Mouse (Mus musculus): ENCODE results near the gene Cat.

Cat gene

DNA sequence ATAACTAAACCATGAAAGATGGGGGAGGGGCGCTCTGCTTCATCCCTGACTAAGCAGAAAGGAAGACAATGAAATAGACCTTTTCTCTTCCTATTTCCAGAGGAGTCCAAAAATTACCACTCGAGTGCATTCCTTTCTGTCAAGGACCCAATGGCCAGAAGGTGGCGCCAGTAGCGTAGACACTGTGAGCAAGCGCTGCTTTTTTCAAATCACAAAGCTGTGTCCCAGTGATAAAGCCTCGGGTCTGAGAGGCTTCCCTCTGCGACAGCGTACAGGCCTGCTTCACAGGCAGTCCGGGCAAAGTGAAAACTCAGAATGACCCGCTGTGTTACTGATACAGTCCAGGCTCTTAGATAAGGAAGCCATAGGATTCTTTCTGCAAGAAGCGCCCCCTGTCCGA is 45.2 kb downstream of the Cat start:
- DNase-seq (ENCODE audit: extremely low spot score, low read depth, low spot score): peak; percentile 61

DNA sequence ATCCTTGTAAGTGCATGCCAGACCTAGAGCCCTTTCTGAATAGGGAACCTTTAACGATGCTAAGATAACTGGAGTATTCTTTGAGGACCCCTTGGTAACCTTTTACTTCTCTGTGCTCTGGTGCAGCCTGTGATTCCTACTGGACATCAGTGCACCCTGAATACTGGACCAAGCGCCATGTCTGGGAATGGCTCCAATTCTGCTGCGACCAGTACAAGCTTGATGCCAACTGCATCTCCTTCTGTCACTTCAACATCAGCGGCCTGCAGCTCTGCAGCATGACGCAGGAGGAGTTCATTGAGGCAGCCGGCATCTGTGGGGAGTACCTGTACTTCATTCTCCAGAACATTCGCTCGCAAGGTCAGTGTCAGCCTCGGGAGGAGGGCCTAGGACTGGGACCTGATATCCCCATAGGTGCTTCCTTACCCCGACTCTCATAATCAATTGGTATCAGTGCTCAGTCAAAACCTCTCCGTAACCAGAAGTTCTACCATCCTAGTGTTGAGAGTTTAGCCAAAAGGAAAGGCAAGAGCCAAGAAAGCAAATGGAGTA is 45.8 kb downstream of the Cat start:
- DNase-seq (ENCODE audit: extremely low spot score, low read depth, low spot score): no peak

DNA sequence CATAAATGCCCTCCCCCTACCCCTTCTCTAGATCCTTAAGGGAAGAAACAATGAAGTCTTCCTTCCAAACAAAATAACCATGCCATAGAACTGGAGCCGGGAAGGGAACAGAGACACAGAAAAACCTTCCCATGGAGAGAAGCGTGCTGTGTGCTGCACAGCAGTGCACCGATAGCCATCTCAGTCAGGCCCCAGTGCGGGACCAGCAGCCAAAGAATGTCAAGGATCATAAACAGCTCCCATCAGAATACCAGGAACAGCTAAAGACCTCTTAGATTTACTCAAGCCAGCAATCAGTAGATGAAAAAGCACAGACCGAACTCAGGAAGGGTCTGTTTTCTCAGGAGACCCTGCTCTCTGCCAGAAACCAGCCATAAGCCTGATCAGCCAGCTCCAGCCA is 48.4 kb downstream of the Cat start:
- DNase-seq (ENCODE audit: extremely low spot score, low read depth, low spot score): no peak

DNA sequence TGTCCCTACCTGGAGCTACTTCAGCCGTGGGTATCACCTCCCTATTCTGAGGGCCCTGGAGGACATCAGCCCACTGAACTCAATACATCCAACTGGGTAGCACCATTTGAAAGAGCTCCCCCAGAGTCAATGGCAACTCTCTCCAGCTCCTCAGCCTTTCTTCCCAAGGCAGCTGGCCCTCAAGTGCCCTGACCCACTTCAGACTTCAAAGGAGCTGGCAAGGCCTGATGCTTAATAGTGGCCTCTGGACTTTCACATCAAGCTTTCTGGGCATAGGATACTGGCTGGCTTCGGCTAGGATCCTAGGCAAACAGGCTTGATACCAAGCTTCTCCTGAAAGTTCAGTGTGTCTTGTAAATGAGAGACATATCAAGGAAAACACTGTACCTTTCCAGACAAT is 49.9 kb downstream of the Cat start:
- no peak for DNase-seq (ENCODE audit: extremely low spot score, low read depth, low spot score)

DNA sequence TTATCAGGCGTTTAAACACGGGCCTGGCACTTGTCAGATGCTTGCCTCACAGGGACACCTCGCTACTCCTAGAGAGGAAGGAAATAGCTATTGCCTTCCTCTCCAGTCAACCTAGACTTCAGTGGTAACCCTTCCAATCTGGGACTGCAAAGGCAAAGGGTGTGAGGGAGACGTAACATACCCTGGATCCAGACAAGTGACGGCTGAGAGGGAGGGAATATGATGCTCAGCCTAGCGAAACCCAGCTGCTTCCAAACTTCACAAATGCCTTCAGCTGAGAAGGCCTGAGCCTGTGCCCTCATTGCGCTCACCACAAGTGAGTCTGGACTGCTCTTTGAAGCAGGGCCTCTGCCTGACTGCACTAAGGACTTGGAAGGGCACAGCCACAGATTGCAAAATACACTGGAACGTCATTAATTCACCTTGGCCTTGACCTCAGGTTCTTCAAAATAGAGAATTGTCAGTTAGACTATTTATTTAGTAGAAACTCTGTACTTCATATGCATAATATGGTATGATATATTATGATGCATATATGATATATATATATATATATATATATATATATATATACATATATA is 52.2 kb downstream of the Cat start:
- no peak for DNase-seq (ENCODE audit: extremely low spot score, low read depth, low spot score)

DNA sequence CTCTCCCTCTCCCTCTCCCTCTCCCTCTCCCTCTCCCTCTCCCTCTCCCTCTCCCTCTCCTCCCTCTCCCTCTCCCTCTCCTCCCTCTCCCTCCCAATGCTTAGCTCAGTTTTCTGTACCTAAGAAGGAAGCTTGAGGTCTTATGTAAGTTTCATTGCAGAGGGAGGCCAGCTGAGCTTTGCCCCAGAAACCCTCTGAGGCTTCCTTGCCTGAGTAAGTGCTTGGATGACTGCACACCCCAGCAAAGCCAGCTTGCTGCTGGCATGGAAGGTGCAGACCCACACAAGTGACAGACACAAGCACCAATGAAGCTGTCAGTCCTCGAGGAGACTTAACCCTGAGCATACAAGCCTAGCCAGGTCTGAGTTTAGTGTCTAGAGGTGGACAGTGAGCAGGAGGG is 54.2 kb downstream of the Cat start:
- no peak for DNase-seq (ENCODE audit: extremely low spot score, low read depth, low spot score)

DNA sequence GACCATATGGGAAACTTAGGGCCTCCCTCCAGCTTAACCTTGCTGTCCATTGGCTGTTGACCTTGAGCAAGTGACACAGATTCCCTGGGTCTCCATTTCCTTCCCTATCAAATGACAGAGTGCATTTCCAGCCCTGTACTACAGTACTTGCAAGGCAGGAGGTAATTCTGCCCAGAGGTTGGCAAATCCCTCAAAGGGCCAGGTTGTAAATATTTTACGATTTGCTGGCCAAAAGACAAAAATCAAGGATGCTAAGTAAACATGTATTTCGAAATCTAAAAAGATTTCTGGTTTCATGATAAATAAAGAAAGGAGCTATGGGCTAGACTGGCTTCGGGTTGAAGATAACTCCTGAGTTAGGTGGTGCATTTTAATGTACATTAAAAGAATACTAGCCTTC is 56.6 kb downstream of the Cat start:
- DNase-seq (ENCODE audit: extremely low spot score, low read depth, low spot score): no peak

DNA sequence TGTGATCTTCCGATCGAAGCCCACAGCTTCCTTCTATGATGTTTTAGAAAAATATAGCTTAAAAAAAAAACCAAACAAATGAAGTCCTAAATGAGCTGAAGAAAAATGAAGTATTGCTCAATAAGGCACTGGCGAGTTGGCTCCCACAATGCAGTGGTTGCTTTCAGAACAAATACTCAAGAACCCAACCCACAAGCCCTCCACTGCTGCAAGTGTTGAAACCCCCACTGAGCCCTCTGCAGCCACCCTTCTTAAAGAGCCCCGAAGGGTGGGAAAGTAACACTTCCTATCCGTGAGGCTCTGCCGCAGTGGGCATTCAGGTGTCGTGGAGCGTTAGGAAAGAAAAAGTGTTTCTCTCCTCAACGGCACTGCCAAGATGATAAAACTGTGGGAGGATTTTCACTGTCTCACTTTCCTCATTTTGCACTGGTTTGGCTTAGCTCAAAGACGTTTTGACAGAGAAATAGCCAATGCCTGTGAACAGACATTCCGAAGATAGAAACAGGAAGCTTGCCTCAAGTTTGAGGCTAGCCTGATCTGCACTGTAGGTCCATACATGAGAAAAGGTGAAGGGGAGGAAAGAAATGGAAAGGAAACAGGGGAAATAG is 59.4 kb downstream of the Cat start:
- DNase-seq (ENCODE audit: extremely low spot score, low read depth, low spot score): no peak

DNA sequence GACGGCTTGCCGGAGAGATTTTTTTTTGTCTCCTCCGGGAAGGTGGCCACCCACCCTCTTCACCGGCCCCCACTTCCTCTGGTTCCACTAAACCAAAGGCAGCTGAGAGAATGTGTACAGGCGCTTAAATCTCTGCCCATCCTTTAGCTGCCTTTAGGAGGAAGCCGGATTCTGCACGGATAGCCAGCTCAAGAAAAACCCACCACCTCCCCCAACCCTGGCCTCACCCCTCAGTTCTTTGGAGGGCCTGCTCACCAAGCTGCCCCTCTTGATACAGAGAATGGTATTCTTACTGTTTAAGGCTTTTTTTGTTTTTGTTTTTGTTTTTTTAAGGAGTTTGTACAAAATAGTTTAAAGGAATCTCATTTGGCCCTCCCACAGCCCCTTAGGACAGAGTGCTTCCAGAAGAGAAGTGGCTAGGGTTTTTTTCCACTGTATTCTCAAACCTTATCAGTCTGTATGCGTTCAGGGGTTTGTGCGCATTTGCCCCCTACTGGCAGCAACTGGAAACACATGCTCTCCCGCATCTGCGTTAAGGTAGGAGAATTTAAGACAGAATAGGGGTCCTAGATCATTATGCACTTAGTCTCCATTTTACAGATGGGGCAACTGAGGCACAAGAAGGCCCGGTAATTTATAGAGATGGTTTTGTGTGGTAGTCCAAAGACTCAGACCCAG is 60.5 kb downstream of the Cat start:
- peak; percentile 30 for DNase-seq (ENCODE audit: extremely low spot score, low read depth, low spot score)

DNA sequence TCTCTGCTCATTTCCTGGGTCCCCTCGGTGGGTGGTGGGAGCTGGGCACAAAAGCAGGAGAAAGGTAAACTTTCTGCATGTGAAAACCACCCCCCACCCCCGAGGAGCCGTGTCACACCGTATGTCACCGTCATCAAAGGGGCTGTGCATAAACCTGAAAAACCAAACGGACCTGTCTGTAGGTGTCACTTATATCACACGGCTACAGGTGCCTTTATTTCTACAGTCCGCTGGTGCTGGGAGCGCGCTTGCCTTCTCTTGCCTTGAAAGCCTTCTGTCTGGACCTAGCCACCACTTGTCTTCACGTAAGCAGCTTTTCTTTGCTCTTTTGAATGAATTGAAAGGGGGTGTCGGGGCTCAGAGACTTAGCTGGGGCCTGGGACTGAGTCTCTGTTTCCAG is 61.1 kb downstream of the Cat start:
- no peak for DNase-seq (ENCODE audit: extremely low spot score, low read depth, low spot score)

DNA sequence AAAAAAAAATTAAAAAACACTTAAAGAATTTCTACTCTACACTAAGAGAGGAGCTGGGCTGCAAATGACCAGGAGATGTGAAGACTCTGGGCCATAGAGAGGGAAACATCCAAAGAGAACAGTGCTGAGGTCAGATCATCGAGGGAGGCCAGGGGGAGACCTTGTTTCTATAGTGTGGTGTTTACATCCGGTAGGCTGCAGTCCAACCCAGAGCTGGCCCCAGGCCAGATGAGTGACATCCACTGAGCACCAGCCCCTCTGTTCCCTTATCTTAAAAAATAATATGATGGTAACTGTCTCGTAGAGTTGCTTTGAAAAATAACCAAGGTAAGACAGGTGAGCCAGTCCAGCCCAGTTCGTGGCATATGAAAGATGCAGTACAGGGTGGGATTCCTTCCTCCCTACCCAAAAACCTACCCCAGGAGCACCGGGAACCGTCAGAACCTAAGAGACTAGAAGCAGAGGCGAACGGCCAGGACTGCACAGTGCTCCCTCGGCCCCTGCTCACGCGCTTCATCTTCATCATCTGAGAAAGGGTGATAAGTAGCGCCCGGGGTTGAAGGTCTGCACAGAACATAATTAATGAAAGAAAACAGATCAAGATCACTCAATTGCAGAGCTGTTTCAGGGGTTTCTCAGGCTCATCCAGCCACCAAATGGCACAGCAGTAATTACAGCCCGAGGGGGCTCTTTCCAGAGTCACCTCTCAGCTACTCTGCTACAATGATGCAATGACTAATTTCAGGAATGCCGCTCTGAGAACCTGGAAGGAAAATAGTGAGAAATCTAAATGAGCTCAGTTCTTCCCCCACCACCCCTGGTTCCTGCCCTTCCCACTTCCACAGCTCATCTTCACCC is 64.1 kb downstream of the Cat start:
- no peak for DNase-seq (ENCODE audit: extremely low spot score, low read depth, low spot score)

DNA sequence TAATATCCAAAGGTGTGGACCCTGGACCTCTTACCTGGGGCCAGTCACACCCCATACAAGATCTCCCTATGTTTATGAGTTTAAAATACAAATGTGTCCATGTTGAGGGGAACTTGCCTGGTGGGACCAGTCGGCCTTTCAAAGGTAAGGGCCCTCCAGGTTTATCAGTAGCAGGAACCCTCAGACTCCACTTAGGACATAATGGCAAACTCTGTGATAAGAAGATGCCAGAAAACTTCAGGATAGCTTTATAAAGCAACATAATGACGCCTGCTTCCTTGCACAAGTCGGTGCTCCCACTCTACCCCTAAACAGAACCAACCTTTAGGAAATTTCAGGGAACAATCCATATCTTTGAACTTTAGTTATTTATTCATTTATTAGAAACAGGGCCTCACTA is 69.2 kb downstream of the Cat start:
- no peak for DNase-seq (ENCODE audit: extremely low spot score, low read depth, low spot score)

DNA sequence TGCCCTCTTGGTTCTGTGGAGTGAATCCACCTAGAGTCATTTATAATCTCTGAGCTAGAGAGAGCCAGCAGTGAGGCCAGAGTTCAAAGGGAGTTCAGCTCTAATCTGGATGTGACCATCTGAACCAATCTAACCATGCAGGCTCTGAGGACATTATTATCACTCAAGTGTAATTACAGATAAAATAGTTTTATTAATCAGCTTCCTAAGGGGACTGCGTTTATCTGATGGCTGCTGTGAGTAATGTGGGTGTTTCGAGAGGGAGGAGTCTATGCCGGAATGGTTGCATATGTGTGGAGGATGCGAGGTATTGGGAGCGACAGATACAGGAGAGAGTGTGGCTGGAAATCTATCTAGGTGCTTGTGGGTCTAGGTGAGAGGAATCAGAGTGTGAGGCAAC is 71.6 kb downstream of the Cat start:
- DNase-seq (ENCODE audit: extremely low spot score, low read depth, low spot score): no peak

DNA sequence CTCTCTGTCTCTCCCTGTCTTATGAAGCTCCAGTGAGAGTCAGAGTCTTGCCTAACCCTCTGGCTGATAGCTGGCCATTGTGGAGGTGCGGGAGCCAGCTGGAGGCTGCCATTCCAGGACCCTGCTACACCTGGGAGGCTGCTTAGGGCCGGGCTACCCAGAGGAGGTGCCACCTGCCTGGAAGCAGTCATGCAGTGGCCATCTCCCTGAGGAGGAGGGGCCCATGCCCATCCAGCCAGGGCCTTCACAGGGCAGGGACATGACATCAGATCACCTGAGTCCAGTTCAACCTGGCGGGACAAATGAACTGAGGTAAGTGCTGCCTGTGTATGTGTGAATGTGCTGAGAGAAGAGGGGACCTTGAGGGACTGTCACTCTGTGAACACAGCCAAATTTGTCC is 73.1 kb downstream of the Cat start:
- no peak for DNase-seq (ENCODE audit: extremely low spot score, low read depth, low spot score)

DNA sequence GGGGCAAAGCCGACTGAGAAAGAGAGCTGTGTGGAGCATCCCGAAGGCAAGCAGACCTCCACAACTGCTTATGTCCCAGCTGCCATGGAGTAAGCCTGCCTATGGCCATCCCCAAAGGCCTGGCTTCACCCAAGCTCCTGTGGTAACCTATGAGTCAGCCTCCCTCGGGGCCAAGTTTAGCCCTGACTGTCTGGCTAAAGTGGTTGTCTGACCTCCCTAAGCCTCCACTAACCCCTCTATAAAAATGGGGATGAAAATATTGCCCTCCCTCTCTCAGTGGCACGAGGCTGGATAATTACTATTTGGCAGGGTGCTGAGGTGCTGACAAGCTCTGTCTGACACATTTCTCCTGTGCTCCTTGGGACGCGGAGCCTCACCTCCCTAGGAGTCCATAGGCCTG is 73.6 kb downstream of the Cat start, which contains the start of gene Elf5:
Elf5 (plus strand) TSS at position 341 of the 400 bp plus-strand sequence.
- DNase-seq (ENCODE audit: extremely low spot score, low read depth, low spot score): no peak

DNA sequence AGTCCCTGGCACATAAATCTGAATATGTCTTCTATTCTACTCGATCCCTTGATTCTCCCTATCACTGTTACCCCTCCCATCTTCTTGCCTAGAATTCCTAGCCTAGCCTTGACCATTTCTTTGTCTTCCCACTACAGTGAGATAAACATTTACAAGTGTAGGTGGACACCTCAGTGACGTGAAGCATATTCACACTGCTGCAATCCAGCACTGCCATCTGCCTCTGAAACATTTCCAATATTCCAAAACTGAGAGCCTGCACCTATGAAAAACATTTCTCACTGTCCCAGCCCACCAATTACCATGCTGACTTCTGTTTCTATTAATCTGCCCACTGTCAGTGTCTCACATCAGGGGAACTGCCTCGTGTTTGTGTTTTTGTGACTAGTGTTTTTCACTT is 78.7 kb downstream of the Cat start:
- no peak for DNase-seq (ENCODE audit: extremely low spot score, low read depth, low spot score)
